Comparison of ENCODE assay signal across 8 mouse cellular contexts in the genomic region with DNA sequence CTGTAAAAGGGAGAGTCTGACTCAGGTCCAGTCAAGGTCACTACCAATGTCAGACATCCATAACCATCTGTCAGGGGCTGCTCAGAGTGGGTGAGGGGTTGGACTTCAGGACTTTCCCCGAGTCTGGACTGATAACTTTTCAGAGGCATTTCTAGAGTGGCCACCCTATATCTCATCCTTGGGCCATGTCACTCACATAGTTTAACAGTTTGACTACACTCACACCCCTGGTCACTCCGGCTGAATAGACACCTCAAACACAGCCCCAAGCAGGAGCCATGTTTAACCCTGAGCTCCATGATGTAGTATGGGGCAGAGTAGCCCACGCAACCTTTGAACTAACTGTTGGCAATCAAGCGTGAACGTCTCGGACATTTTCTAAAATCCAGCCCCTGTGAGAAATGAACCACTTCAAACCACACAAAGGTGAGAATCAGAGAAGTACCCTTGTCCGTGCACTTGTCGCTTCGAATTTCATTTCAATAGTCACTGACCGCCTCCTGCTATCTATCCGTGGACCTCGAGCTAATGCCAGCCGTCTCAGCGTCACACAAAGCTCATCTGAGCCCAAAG. TPM values are rescaled to one million over a fixed set of nuclear protein-coding genes. Genes with fewer than 3 reads are reported as not detected.
DNase-seq lines count a peak whose midpoint lies in the region; ATAC-seq and TF ChIP-seq lines count a peak whose summit lies in the region.

No protein-coding gene starts in this region.

- no peak for TF ChIP-seq POLR2A in thymus, adult 2 months (IDR thresholded peaks at IDR 0.05; ENCODE audit: control insufficient read depth, extremely low read depth, insufficient read depth, low read length, poor library complexity)

- no peaks in the 10 kb centered on the region for H3K36me3 ChIP-seq in thymus, adult 2 months (ENCODE audit: control insufficient read depth, insufficient read depth, low read length)
- peaks cover 3% of the 10 kb centered on the region; the same call in 1 of the 2 replicates for H3K36me3 ChIP-seq in liver, embryonic 11.5 days (ENCODE audit: control insufficient read depth, insufficient read depth, low read length)

- DNase-seq in cerebellum, adult 11-12 months: peak; percentile 49
- no peak for DNase-seq in cerebellum, postnatal 14 days
- no peak for DNase-seq in thymus, adult 2 months
- no peak for DNase-seq in thymus, postnatal 0 days (ENCODE audit: low spot score)
- DNase-seq in liver, embryonic 11.5 days (ENCODE audit: low spot score): no peak
- no peak for DNase-seq in urinary bladder, adult 18-20 months (ENCODE audit: low spot score in 2 of 2)
- no peak for DNase-seq in cerebellum, adult 8-10 months

- WGBS in thymus, adult 2 months: 13% methylated on average over 14 of the region's 14 CpGs
- WGBS in liver, embryonic 11.5 days: 11% methylated on average over 14 of the region's 14 CpGs

- peak overlapping the region; percentile 88 for H3K4me3 ChIP-seq in thymus, adult 2 months (ENCODE audit: control insufficient read depth, insufficient read depth, low read length)
- peak overlapping the region; percentile 73 for H3K4me3 ChIP-seq in liver, embryonic 11.5 days (ENCODE audit: low read depth, low read length)

- H3K4me1 ChIP-seq in thymus, adult 2 months (replicated peaks; ENCODE audit: control insufficient read depth, insufficient read depth, low read length): peaks cover 19% of the 10 kb centered on the region
- peaks cover 24% of the 10 kb centered on the region for H3K4me1 ChIP-seq in liver, embryonic 11.5 days (replicated peaks; ENCODE audit: control insufficient read depth, insufficient read depth, low read length)

- no peaks in the 10 kb centered on the region for H3K27me3 ChIP-seq in thymus, adult 2 months (ENCODE audit: control insufficient read depth, insufficient read depth, low read length)
- no peaks in the 10 kb centered on the region for H3K27me3 ChIP-seq in liver, embryonic 11.5 days (replicated peaks; ENCODE audit: control insufficient read depth, insufficient read depth, low read length)

- no peak overlapping the region for H3K27ac ChIP-seq in thymus, adult 2 months (ENCODE audit: control insufficient read depth, insufficient read depth, low read length)
- H3K27ac ChIP-seq in liver, embryonic 11.5 days (ENCODE audit: low read depth, low read length): peak overlapping the region; percentile 51

- peak overlapping the region; percentile 55 for H3K9ac ChIP-seq in liver, embryonic 11.5 days (ENCODE audit: low read depth, low read length)

- peak overlapping the region; percentile 88 for H3K4me2 ChIP-seq in liver, embryonic 11.5 days

- TF ChIP-seq CTCF in thymus, adult 2 months (IDR thresholded peaks at IDR 0.05; ENCODE audit: borderline replicate concordance, control insufficient read depth, extremely low read depth, insufficient read depth, low read length, poor library complexity): no peak

- no peaks in the 10 kb centered on the region for H3K9me3 ChIP-seq in liver, embryonic 11.5 days (ENCODE audit: control insufficient read depth, low read length)

- no peak for ATAC-seq in liver, embryonic 11.5 days (replicated peaks; ENCODE audit: low FRiP score)
- ATAC-seq in activated CD4-positive, CD25-positive, alpha-beta regulatory T cell, adult 4 months: no peak

RNA-seq across cellular contexts. Expression of gene Mettl26, which starts 0.6 kb away (rescaled TPM):
- 77.3 and 82.3 TPM in 2 replicates for polyA plus RNA-seq in thymus, adult 2 months (2012; rRNA removed)
- 43.5 and 47.0 TPM in 2 replicates for polyA plus RNA-seq in thymus, postnatal 0 days (2015; fragmentation: Nextera tagmentation; extraction: Ambion mirVana)
- 70.7 and 74.5 TPM in 2 replicates for polyA plus RNA-seq in liver, embryonic 11.5 days (2014; fragmentation: Nextera tagmentation; extraction: Ambion mirVana)
- polyA plus RNA-seq in activated CD4-positive, CD25-positive, alpha-beta regulatory T cell, adult 4 months (2017; shearing (Covaris generic)): 100 to 1,000 TPM in 1 of 2 experiments, 10 to 100 TPM in 1; 88.3 to 119 TPM

RNA-seq across cellular contexts. Expression of gene Mcrip2, which starts 5.7 kb away (rescaled TPM):
- polyA plus RNA-seq in thymus, adult 2 months (2012; rRNA removed): 52.1 and 54.6 TPM in 2 replicates
- polyA plus RNA-seq in thymus, postnatal 0 days (2015; fragmentation: Nextera tagmentation; extraction: Ambion mirVana): 24.1 and 24.5 TPM in 2 replicates
- 96.5 and 110 TPM in 2 replicates for polyA plus RNA-seq in liver, embryonic 11.5 days (2014; fragmentation: Nextera tagmentation; extraction: Ambion mirVana)
- polyA plus RNA-seq in activated CD4-positive, CD25-positive, alpha-beta regulatory T cell, adult 4 months (2017; shearing (Covaris generic)): 1 to 10 TPM; 2.2 to 6.9 TPM

RNA-seq across cellular contexts. Expression of gene Wfikkn1, which starts 6.4 kb away (rescaled TPM):
- 2.9 and 3.7 TPM in 2 replicates for polyA plus RNA-seq in thymus, adult 2 months (2012; rRNA removed)
- polyA plus RNA-seq in thymus, postnatal 0 days (2015; fragmentation: Nextera tagmentation; extraction: Ambion mirVana): 0.46 and 0.51 TPM in 2 replicates
- 2.1 and 2.4 TPM in 2 replicates for polyA plus RNA-seq in liver, embryonic 11.5 days (2014; fragmentation: Nextera tagmentation; extraction: Ambion mirVana)
- polyA plus RNA-seq in activated CD4-positive, CD25-positive, alpha-beta regulatory T cell, adult 4 months (2017; shearing (Covaris generic)): under 1 TPM; 0.48 to 0.82 TPM

RNA-seq across cellular contexts. Expression of gene Wdr90, which starts 12.9 kb away (rescaled TPM):
- polyA plus RNA-seq in thymus, adult 2 months (2012; rRNA removed): 107 and 133 TPM in 2 replicates
- 9.8 and 10.1 TPM in 2 replicates for polyA plus RNA-seq in thymus, postnatal 0 days (2015; fragmentation: Nextera tagmentation; extraction: Ambion mirVana)
- polyA plus RNA-seq in liver, embryonic 11.5 days (2014; fragmentation: Nextera tagmentation; extraction: Ambion mirVana): 22.2 and 25.7 TPM in 2 replicates
- 1 to 10 TPM; 3.8 to 8.3 TPM for polyA plus RNA-seq in activated CD4-positive, CD25-positive, alpha-beta regulatory T cell, adult 4 months (2017; shearing (Covaris generic))

RNA-seq across cellular contexts. Expression of gene Rhot2, which starts 29.6 kb away (rescaled TPM):
- polyA plus RNA-seq in thymus, adult 2 months (2012; rRNA removed): 192 and 206 TPM in 2 replicates
- 19.7 and 22.6 TPM in 2 replicates for polyA plus RNA-seq in thymus, postnatal 0 days (2015; fragmentation: Nextera tagmentation; extraction: Ambion mirVana)
- 9.6 and 12.8 TPM in 2 replicates for polyA plus RNA-seq in liver, embryonic 11.5 days (2014; fragmentation: Nextera tagmentation; extraction: Ambion mirVana)
- polyA plus RNA-seq in activated CD4-positive, CD25-positive, alpha-beta regulatory T cell, adult 4 months (2017; shearing (Covaris generic)): 10 to 100 TPM; 18.4 to 29.8 TPM
